14 mouse cellular contexts compared by ENCODE assay signal in the genomic region with DNA sequence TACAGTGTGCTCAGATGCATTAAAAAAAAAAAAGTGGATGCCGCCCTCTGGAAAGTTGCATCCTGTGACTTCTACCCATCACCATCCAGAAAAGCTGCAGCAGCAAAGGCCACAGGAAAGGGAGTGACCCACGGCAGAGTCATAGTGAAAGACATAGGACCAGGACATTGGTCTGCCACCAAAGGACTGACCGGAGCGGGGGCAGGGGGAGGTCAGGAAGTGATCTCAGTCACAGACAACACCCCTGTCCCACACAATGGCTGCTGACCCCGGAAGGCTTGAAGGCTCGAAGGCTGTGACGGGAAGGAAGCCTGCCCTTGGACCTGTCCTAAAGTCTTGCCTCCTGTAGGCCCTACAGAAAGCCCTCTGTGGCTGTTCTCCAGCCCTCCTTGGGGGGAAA.
"Had no signal": no experiment of that assay in that cellular context is flagged by ENCODE, and none has a peak within 500 bp of the region (broad histone marks: within the 10 kb centered on the region; RNA-seq: fewer than 3 reads in every experiment).

No protein-coding gene starts in this region.

- H3K9me3 ChIP-seq: kidney, embryonic 15.5 days; liver, embryonic 15.5 days; lung, embryonic 15.5 days; midbrain, embryonic 15.5 days; neural tube, embryonic 13.5 days had no signal

- H3K4me1 ChIP-seq: kidney, embryonic 15.5 days; liver, embryonic 15.5 days; lung, embryonic 15.5 days; midbrain, embryonic 15.5 days; neural tube, embryonic 13.5 days had no signal

- H3K27ac ChIP-seq: kidney, embryonic 15.5 days; liver, embryonic 15.5 days; lung, embryonic 15.5 days; midbrain, embryonic 15.5 days; neural tube, embryonic 13.5 days had no signal

- H3K4me3 ChIP-seq: kidney, embryonic 15.5 days; liver, embryonic 15.5 days; lung, embryonic 15.5 days; midbrain, embryonic 15.5 days; neural tube, embryonic 13.5 days had no signal

- ATAC-seq: intestine, embryonic 16.5 days; midbrain, embryonic 15.5 days had no signal

- DNase-seq: kidney, adult 2 months; kidney, postnatal 14 days; left cerebral cortex, postnatal 4 days; retina, postnatal 1 day; right cerebral cortex, postnatal 4 days; spleen, adult 18-20 months; thymus, adult 18-20 months; thymus, postnatal 14 days had no signal

- H3K4me2 ChIP-seq: kidney, embryonic 15.5 days; liver, embryonic 15.5 days; lung, embryonic 15.5 days; midbrain, embryonic 15.5 days; neural tube, embryonic 13.5 days had no signal

- H3K36me3 ChIP-seq: lung, embryonic 15.5 days had no signal

- H3K9ac ChIP-seq: kidney, embryonic 15.5 days; liver, embryonic 15.5 days; lung, embryonic 15.5 days; midbrain, embryonic 15.5 days; neural tube, embryonic 13.5 days had no signal

- H3K27me3 ChIP-seq: kidney, embryonic 15.5 days; liver, embryonic 15.5 days; lung, embryonic 15.5 days; midbrain, embryonic 15.5 days; neural tube, embryonic 13.5 days had no signal
